Mouse (Mus musculus): ENCODE results near the gene Icam4.

Icam4 gene

DNA sequence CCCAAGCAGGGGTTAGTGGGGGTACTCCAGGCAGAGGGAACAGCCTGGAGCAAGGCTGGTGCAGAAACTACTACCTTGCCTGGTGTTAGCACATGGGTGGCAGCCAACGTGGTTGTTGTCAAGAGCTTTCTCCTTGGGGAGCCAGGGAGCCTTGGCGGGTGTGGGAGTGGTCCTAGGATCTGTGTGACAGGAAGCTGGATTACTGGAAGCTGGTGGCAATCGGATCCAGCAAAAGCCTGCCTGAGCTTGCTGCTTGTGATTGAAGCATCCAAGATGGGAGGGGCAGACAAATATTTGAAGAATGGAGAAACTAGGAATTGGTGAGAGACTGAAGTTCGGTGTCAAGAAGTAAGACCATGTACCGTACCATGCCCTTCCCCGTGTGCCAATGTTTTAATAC is 6.9 kb upstream of the Icam4 start:
- DNase-seq (ENCODE audit: low read depth, low spot score), result no peak
- H3K36me3 ChIP-seq (ENCODE audit: control insufficient read depth, insufficient read depth, low read length, poor library complexity, severe bottlenecking), result peaks cover 15% of the 10 kb centered on the region
- no peaks in the 10 kb centered on the region for H3K27me3 ChIP-seq (ENCODE audit: control insufficient read depth, insufficient read depth, low read length, poor library complexity, severe bottlenecking)

DNA sequence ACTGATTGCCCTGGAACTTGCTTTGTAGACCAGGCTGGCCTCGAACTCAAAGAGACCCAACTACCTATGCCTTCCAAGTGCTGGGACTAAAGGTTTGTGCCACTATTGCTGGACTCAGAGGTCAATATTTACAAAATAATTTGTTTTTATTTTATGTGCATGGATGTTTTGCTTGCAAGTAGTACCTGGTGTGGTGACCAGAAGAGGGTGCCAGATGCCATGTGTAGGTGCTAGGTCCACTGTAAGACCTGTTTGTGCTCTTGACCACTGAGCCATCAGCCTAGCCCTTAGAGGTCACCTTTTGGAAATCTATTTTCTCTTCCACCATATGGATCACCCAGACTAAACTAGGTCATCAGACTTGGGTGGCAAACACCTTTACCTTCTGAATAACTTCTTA is 6.4 kb upstream of the Icam4 start:
- peaks cover 16% of the 10 kb centered on the region for H3K36me3 ChIP-seq (ENCODE audit: control insufficient read depth, insufficient read depth, low read length, poor library complexity, severe bottlenecking)
- no peak for DNase-seq (ENCODE audit: low read depth, low spot score)
- H3K27me3 ChIP-seq (ENCODE audit: control insufficient read depth, insufficient read depth, low read length, poor library complexity, severe bottlenecking), result no peaks in the 10 kb centered on the region

DNA sequence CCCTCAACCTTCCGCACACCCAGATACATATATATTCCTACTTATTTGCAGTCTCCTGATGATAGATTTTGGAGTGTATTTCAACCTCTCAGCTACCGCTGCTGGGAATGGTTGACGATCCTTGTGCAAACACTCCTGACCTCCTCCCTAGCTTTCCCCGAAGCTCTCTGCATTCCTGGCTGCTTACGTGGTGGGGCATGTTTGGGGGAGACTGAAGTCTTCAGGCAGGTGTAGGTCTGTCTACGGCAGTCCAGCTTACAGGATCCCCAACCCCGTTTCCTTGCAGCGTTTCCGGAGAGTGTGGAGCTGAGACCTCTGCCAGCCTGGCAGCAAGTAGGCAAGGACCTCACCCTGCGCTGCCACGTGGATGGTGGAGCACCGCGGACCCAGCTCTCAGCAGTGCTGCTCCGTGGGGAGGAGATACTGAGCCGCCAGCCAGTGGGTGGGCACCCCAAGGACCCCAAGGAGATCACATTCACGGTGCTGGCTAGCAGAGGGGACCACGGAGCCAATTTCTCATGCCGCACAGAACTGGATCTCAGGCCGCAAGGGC is 3.8 kb upstream of the Icam4 start:
- H3K27me3 ChIP-seq (ENCODE audit: control insufficient read depth, insufficient read depth, low read length, poor library complexity, severe bottlenecking), result no peaks in the 10 kb centered on the region
- H3K36me3 ChIP-seq (ENCODE audit: control insufficient read depth, insufficient read depth, low read length, poor library complexity, severe bottlenecking), result peaks cover 16% of the 10 kb centered on the region

DNA sequence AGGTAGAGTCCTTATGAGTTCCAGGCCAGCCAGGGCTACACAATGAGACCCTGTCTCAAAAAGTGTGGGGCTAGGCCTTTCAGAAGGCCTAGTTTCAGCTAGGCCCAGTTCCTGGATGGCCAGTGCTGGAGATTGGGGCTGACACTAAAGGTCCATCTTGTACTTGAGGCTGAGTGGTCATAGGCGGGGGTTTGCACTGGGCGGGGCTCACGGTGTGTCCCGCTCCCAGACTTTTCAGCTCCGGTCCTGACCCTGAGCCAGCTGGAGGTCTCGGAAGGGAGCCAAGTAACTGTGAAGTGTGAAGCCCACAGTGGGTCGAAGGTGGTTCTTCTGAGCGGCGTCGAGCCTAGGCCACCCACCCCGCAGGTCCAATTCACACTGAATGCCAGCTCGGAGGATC is 2.3 kb upstream of the Icam4 start:
- Histone ChIP-seq H3K27me3 (ENCODE audit: control insufficient read depth, insufficient read depth, low read length, poor library complexity, severe bottlenecking) (no peaks in the 10 kb centered on the region), H3K36me3 (ENCODE audit: control insufficient read depth, insufficient read depth, low read length, poor library complexity, severe bottlenecking) (peaks cover 13% of the 10 kb centered on the region)
- no peak for DNase-seq (ENCODE audit: low read depth, low spot score)

More for the DNA sequence above, 3.8 kb upstream of the Icam4 start:
- DNase-seq (ENCODE audit: low read depth, low spot score), result no peak

- no peaks in the 10 kb centered on the region for H3K27me3 ChIP-seq (ENCODE audit: control insufficient read depth, insufficient read depth, low read length, poor library complexity, severe bottlenecking)
These were observed 1.3 kb upstream of the Icam4 start for GRCm38 (mm10) chr9:21027774-21028290.

DNA sequence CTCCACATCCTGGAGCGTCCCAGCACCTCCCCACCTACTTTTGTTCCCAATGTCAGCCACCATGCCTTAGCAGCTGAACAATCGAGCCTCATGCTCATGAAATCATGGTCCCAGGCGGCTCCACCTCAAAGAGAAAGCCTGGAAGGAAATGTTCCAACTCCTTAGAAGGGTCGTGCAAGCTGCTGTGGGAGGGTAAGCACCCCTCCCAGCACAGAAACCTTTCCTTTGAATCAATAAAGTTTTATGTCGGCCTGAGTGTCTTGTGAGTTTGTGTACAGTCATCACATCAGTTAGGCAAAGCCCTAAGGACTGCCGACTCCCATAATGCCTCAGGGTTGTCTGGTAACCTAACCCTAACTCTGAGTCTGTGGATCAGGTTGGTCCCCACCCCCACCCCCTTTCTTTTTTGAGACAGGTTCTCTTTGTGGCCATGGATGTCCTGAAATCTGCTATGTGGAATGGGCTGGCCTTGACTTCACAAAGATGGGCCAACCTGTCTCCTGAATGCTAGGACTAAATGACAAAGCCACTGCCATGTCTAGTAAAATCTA is 538 bp upstream of the Icam4 start:
- H3K27me3 ChIP-seq (ENCODE audit: control insufficient read depth, insufficient read depth, low read length, poor library complexity, severe bottlenecking), result no peaks in the 10 kb centered on the region
- DNase-seq (ENCODE audit: low read depth, low spot score), result no peak
- H3K36me3 ChIP-seq (ENCODE audit: control insufficient read depth, insufficient read depth, low read length, poor library complexity, severe bottlenecking), result peaks cover 12% of the 10 kb centered on the region

More at GRCm38 (mm10) chr9:21027774-21028290, 1.3 kb upstream of the Icam4 start:
- DNase-seq (ENCODE audit: low read depth, low spot score), result no peak
- H3K36me3 ChIP-seq (ENCODE audit: control insufficient read depth, insufficient read depth, low read length, poor library complexity, severe bottlenecking), result peaks cover 12% of the 10 kb centered on the region

GRCm38 (mm10) chr9:21030055-21030600 is 955 bp downstream of the Icam4 start:
- H3K36me3 ChIP-seq (ENCODE audit: control insufficient read depth, insufficient read depth, low read length, poor library complexity, severe bottlenecking), result peaks cover 11% of the 10 kb centered on the region
- no peaks in the 10 kb centered on the region for H3K27me3 ChIP-seq (ENCODE audit: control insufficient read depth, insufficient read depth, low read length, poor library complexity, severe bottlenecking)
- DNase-seq (ENCODE audit: low read depth, low spot score), result peak; percentile 39

- no peaks in the 10 kb centered on the region; the same call in 1 of the 2 replicates for H3K27me3 ChIP-seq (ENCODE audit: control insufficient read depth, insufficient read depth, low read length, poor library complexity, severe bottlenecking)
- H3K36me3 ChIP-seq (ENCODE audit: control insufficient read depth, insufficient read depth, low read length, poor library complexity, severe bottlenecking), result peaks cover 9% of the 10 kb centered on the region
- peak; percentile 97 for DNase-seq (ENCODE audit: low read depth, low spot score)
These were observed 1.6 kb downstream of the Icam4 start for GRCm38 (mm10) chr9:21030781-21031250.

DNA sequence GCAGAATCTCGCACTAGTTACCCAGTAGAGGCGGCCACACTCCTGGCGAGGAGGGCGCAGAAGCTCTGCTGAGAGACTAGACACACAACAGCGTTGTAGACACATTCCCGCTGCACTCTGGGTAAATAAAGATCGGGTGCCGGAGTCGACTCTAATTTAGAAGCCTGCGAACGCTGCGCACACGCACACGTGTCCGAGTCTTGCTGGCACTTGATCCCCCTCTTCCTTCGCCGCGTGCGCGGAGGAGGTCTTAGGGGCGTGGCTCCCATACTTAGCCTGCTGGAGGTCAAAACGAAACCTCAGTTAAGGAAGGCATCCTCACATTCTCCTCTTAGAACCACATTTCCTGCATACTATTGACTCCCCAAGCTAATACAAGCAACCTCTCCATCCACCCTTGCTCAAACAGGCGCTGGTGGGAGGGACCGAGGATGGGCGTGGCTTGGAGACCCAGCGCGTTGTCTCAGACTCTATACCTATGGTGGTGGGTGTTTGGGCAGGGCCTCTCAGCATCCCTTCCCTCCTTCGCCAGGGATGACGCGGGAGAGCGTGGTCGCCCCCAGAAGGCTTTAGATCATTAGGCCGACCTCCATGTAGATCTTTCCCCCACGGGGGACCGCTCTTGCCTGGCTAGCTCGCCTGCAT is 2.2 kb downstream of the Icam4 start:
- Histone ChIP-seq H3K27me3 (ENCODE audit: control insufficient read depth, insufficient read depth, low read length, poor library complexity, severe bottlenecking) (no peaks in the 10 kb centered on the region; the same call in 1 of the 2 replicates), H3K36me3 (ENCODE audit: control insufficient read depth, insufficient read depth, low read length, poor library complexity, severe bottlenecking) (peaks cover 5% of the 10 kb centered on the region)
- peak; percentile 74 for DNase-seq (ENCODE audit: low read depth, low spot score)

DNA sequence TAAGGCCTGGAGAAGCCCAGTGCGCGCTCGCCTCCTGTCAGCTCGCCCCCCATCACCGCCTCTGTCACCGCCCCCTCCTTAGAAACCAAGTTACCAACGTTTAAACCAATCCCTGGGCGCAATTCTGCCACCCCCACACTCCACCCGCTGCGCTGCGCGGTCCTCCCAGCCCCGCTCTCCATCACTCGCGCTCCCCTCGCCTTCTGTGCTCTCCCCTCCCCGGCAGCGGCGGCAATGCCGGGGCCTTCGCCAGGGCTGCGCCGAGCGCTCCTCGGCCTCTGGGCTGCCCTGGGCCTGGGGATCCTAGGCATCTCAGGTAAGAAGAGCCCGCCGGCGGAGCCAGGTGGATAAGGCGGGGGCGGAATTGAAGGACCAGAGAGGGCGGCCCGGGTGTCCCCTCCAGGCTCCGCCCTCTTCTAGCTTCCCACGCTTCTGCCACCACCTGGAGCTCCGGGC is 2.8 kb downstream of the Icam4 start, which contains the start of gene Icam5:
Gene Icam5, plus strand, starts transcription at position 178 of the 456 bp plus-strand sequence.
- peak; percentile 42 for DNase-seq (ENCODE audit: low read depth, low spot score)
- Histone ChIP-seq H3K27me3 (ENCODE audit: control insufficient read depth, insufficient read depth, low read length, poor library complexity, severe bottlenecking) (no peaks in the 10 kb centered on the region; the same call in 1 of the 2 replicates), H3K36me3 (ENCODE audit: control insufficient read depth, insufficient read depth, low read length, poor library complexity, severe bottlenecking) (peaks cover 5% of the 10 kb centered on the region)

GRCm38 (mm10) chr9:21032491-21032890 is 3.3 kb downstream of the Icam4 start:
- no peak for DNase-seq (ENCODE audit: low read depth, low spot score)
- no peaks in the 10 kb centered on the region; the same call in 1 of the 2 replicates for H3K27me3 ChIP-seq (ENCODE audit: control insufficient read depth, insufficient read depth, low read length, poor library complexity, severe bottlenecking)
- peaks cover 3% of the 10 kb centered on the region for H3K36me3 ChIP-seq (ENCODE audit: control insufficient read depth, insufficient read depth, low read length, poor library complexity, severe bottlenecking)

DNA sequence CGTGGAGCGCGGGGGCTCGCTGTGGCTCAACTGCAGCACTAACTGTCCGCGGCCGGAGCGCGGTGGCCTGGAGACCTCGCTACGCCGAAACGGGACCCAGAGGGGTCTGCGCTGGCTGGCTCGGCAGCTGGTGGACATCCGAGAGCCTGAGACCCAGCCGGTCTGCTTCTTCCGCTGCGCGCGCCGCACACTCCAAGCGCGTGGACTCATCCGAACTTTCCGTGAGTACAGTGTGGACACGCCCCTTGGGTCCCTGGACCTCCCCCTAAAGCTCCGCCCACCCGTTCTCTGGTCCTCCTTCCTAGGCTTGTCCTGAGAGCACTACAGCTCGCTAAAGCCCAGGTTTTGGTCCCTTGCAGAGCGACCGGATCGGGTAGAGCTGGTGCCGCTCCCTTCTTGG is 4.0 kb downstream of the Icam4 start:
- Histone ChIP-seq H3K27me3 (ENCODE audit: control insufficient read depth, insufficient read depth, low read length, poor library complexity, severe bottlenecking) (no peaks in the 10 kb centered on the region; the same call in 1 of the 2 replicates), H3K36me3 (ENCODE audit: control insufficient read depth, insufficient read depth, low read length, poor library complexity, severe bottlenecking) (no peaks in the 10 kb centered on the region; the same call in 1 of the 2 replicates)
- peak; percentile 91 for DNase-seq (ENCODE audit: low read depth, low spot score)

DNA sequence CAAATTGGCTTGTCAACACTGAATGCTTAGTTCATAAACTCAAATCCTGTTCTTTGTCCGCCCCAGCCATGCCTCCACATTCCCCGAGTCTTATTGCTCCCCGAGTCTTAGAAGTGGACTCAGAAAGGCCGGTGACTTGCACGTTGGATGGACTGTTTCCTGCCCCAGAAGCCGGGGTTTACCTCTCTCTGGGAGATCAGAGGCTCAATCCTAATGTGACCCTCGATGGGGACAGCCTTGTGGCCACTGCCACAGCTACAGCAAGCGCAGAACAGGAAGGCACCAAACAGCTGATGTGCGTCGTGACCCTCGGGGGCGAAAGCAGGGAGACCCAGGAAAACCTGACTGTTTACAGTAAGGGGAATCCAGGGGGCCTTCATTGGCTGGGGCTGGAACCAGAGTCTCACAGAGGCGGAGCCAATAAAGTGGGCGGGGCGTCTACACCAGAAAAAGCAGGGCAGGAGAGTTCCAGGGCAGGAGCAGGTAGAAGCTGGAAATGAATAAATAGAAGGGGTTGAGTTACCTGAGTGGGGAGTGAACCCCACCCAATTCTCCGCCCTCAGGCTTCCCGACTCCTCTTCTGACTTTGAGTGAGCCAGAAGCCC is 5.4 kb downstream of the Icam4 start:
- peak; percentile 33 for DNase-seq (ENCODE audit: low read depth, low spot score)
- no peaks in the 10 kb centered on the region; the same call in 1 of the 2 replicates for H3K36me3 ChIP-seq (ENCODE audit: control insufficient read depth, insufficient read depth, low read length, poor library complexity, severe bottlenecking)
- no peaks in the 10 kb centered on the region; the same call in 1 of the 2 replicates for H3K27me3 ChIP-seq (ENCODE audit: control insufficient read depth, insufficient read depth, low read length, poor library complexity, severe bottlenecking)

GRCm38 (mm10) chr9:21035586-21035985 is 6.4 kb downstream of the Icam4 start:
- no peak for DNase-seq (ENCODE audit: low read depth, low spot score)
- H3K27me3 ChIP-seq (ENCODE audit: control insufficient read depth, insufficient read depth, low read length, poor library complexity, severe bottlenecking), result no peaks in the 10 kb centered on the region; the same call in 1 of the 2 replicates
- no peaks in the 10 kb centered on the region; the same call in 1 of the 2 replicates for H3K36me3 ChIP-seq (ENCODE audit: control insufficient read depth, insufficient read depth, low read length, poor library complexity, severe bottlenecking)

All from splenic B cell, adult 2 months (primary cell).